Mouse (Mus musculus): Measurements from ENCODE around the gene Klhdc10. TPM values are rescaled to one million over a fixed set of nuclear protein-coding genes. Genes with fewer than 3 reads are reported as not detected.

Klhdc10 gene
- total and polyA plus RNA-seq, 3 experiments = 19.9 to 48.8 (median 30.2) TPM

- Histone ChIP-seq H3K27me3 (ENCODE audit: insufficient read depth, low read length) (0 out of 2 replicates have a peak, but pooled peaks cover 5% of the 10 kb centered on the region), H3K36me3 (replicated peaks) (peaks cover 4% of the 10 kb centered on the region), H3K9me3 (replicated peaks) (no peaks in the 10 kb centered on the region), H3K4me3 (ENCODE audit: low read depth, low read length) (no peak overlapping the region), H3K4me1 (ENCODE audit: insufficient read depth, low read depth, low read length) (peaks cover 27% of the 10 kb centered on the region)
- TF ChIP-seq CTCF (IDR thresholded peaks at IDR 0.05; ENCODE audit: low read depth, low read length) (no peak), GATA1 (IDR thresholded peaks at IDR 0.05; ENCODE audit: borderline replicate concordance, low read length) (no peak), TAL1 (conservative IDR thresholded peaks at IDR 0.05; ENCODE audit: low read depth, low read length) (no peak), GATA2 (IDR thresholded peaks at IDR 0.05; ENCODE audit: borderline replicate concordance, low read depth, low read length) (no peak), POLR2AphosphoS5 (IDR thresholded peaks at IDR 0.05; ENCODE audit: insufficient replicate concordance, low read depth, low read length) (no peak)
- DNase-seq (ENCODE audit: low spot score) (no peak), ATAC-seq (ENCODE audit: extremely low read depth, insufficient number of reproducible peaks, low FRiP score, poor library complexity, severe bottlenecking) (no peak)
These were observed 1.5 kb upstream of the Klhdc10 start for GRCm38 (mm10) chr6:30400146-30400545.

GRCm38 (mm10) chr6:30400716-30401115, 952 bp upstream of the Klhdc10 start:
- DNase-seq (ENCODE audit: low spot score) = no peak

GRCm38 (mm10) chr6:30402091-30402491, 423 bp downstream of the Klhdc10 start:
- H3K36me3 ChIP-seq (replicated peaks) = peaks cover 8% of the 10 kb centered on the region
- ATAC-seq (ENCODE audit: extremely low read depth, insufficient number of reproducible peaks, low FRiP score, poor library complexity, severe bottlenecking) = no peak
- DNase-seq (ENCODE audit: low spot score) = peak; percentile 24
- H3K27me3 ChIP-seq (ENCODE audit: insufficient read depth, low read length) = 0 out of 2 replicates have a peak, but pooled peaks cover 3% of the 10 kb centered on the region
- H3K9me3 ChIP-seq (replicated peaks) = no peaks in the 10 kb centered on the region
- TF ChIP-seq GATA1 (IDR thresholded peaks at IDR 0.05; ENCODE audit: borderline replicate concordance, low read length) (no peak), TAL1 (conservative IDR thresholded peaks at IDR 0.05; ENCODE audit: low read depth, low read length) (no peak), CTCF (IDR thresholded peaks at IDR 0.05; ENCODE audit: low read depth, low read length) (no peak), POLR2AphosphoS5 (IDR thresholded peaks at IDR 0.05; ENCODE audit: insufficient replicate concordance, low read depth, low read length) (no peak), GATA2 (IDR thresholded peaks at IDR 0.05; ENCODE audit: borderline replicate concordance, low read depth, low read length) (no peak)
- H3K4me1 ChIP-seq (ENCODE audit: insufficient read depth, low read depth, low read length) = peaks cover 27% of the 10 kb centered on the region
- H3K4me3 ChIP-seq (ENCODE audit: low read depth, low read length) = peak overlapping the region; percentile 99

More at GRCm38 (mm10) chr6:30400716-30401115, 952 bp upstream of the Klhdc10 start:
- Histone ChIP-seq H3K27me3 (ENCODE audit: insufficient read depth, low read length) (0 out of 2 replicates have a peak, but pooled peaks cover 5% of the 10 kb centered on the region), H3K36me3 (replicated peaks) (peaks cover 5% of the 10 kb centered on the region), H3K9me3 (replicated peaks) (no peaks in the 10 kb centered on the region), H3K4me1 (ENCODE audit: insufficient read depth, low read depth, low read length) (peaks cover 27% of the 10 kb centered on the region), H3K4me3 (ENCODE audit: low read depth, low read length) (peak overlapping the region; percentile 99)
- ATAC-seq (ENCODE audit: extremely low read depth, insufficient number of reproducible peaks, low FRiP score, poor library complexity, severe bottlenecking) = no peak
- TF ChIP-seq TAL1 (conservative IDR thresholded peaks at IDR 0.05; ENCODE audit: low read depth, low read length) = no peak

GRCm38 (mm10) chr6:30403465-30403864, 1.8 kb downstream of the Klhdc10 start:
- 0 out of 2 replicates have a peak, but pooled peaks cover 3% of the 10 kb centered on the region for H3K27me3 ChIP-seq (ENCODE audit: insufficient read depth, low read length)
- peaks cover 25% of the 10 kb centered on the region for H3K4me1 ChIP-seq (ENCODE audit: insufficient read depth, low read depth, low read length)
- ATAC-seq (ENCODE audit: extremely low read depth, insufficient number of reproducible peaks, low FRiP score, poor library complexity, severe bottlenecking) (no peak), DNase-seq (ENCODE audit: low spot score) (peak; percentile 41)
- no peak overlapping the region; the same call in 1 of the 2 replicates for H3K4me3 ChIP-seq (ENCODE audit: low read depth, low read length)
- no peaks in the 10 kb centered on the region for H3K9me3 ChIP-seq (replicated peaks)
- H3K36me3 ChIP-seq (replicated peaks) = peaks cover 16% of the 10 kb centered on the region
- TF ChIP-seq TAL1 (conservative IDR thresholded peaks at IDR 0.05; ENCODE audit: low read depth, low read length) (no peak), CTCF (IDR thresholded peaks at IDR 0.05; ENCODE audit: low read depth, low read length) (peak; percentile 93)

- no peak for ATAC-seq (ENCODE audit: extremely low read depth, insufficient number of reproducible peaks, low FRiP score, poor library complexity, severe bottlenecking)
- Histone ChIP-seq H3K9me3 (replicated peaks) (no peaks in the 10 kb centered on the region), H3K4me1 (ENCODE audit: insufficient read depth, low read depth, low read length) (peaks cover 18% of the 10 kb centered on the region), H3K36me3 (replicated peaks) (peaks cover 21% of the 10 kb centered on the region), H3K27me3 (ENCODE audit: insufficient read depth, low read length) (no peaks in the 10 kb centered on the region), H3K4me3 (ENCODE audit: low read depth, low read length) (no peak overlapping the region)
- TF ChIP-seq POLR2AphosphoS5 (IDR thresholded peaks at IDR 0.05; ENCODE audit: insufficient replicate concordance, low read depth, low read length) (no peak), TAL1 (conservative IDR thresholded peaks at IDR 0.05; ENCODE audit: low read depth, low read length) (no peak), GATA2 (IDR thresholded peaks at IDR 0.05; ENCODE audit: borderline replicate concordance, low read depth, low read length) (no peak), CTCF (IDR thresholded peaks at IDR 0.05; ENCODE audit: low read depth, low read length) (no peak), GATA1 (IDR thresholded peaks at IDR 0.05; ENCODE audit: borderline replicate concordance, low read length) (no peak)
- DNase-seq (ENCODE audit: low spot score) = no peak
These were observed 3.0 kb downstream of the Klhdc10 start for GRCm38 (mm10) chr6:30404671-30405070.

- Histone ChIP-seq H3K36me3 (replicated peaks) (peaks cover 38% of the 10 kb centered on the region), H3K4me1 (ENCODE audit: insufficient read depth, low read depth, low read length) (peaks cover 12% of the 10 kb centered on the region), H3K27me3 (ENCODE audit: insufficient read depth, low read length) (no peaks in the 10 kb centered on the region), H3K9me3 (replicated peaks) (no peaks in the 10 kb centered on the region), H3K4me3 (ENCODE audit: low read depth, low read length) (no peak overlapping the region)
- TF ChIP-seq TAL1 (conservative IDR thresholded peaks at IDR 0.05; ENCODE audit: low read depth, low read length) (no peak), GATA2 (IDR thresholded peaks at IDR 0.05; ENCODE audit: borderline replicate concordance, low read depth, low read length) (no peak), GATA1 (IDR thresholded peaks at IDR 0.05; ENCODE audit: borderline replicate concordance, low read length) (no peak), CTCF (IDR thresholded peaks at IDR 0.05; ENCODE audit: low read depth, low read length) (no peak), POLR2AphosphoS5 (IDR thresholded peaks at IDR 0.05; ENCODE audit: insufficient replicate concordance, low read depth, low read length) (no peak)
- DNase-seq (ENCODE audit: low spot score) (no peak), ATAC-seq (ENCODE audit: extremely low read depth, insufficient number of reproducible peaks, low FRiP score, poor library complexity, severe bottlenecking) (no peak)
These were observed 6.6 kb downstream of the Klhdc10 start for GRCm38 (mm10) chr6:30408276-30408675.
